Mouse (Mus musculus) midbrain, embryonic 10.5 days (tissue): ENCODE measurements at regions not wholly inside any gene's neighbourhood (a gene's known extent, or its start where the extent isn't known, plus 50 kb on each side); places are given as distances from the start of the nearest gene placed in this dataset.
"Not testable (repeated sequence)": the region's sequence is repeated elsewhere in the genome, so short reads cannot be mapped to it uniquely, and the experiment has no call there.

Source experiments
- DNase-seq: peaks from one replicate; pipeline ENCODE4 v3.0.0-alpha.2; 2017; ENCODE audit warnings: low spot score
- H3K27ac ChIP-seq: fragments of 300-500 bp; sonication (generic); replicated peaks from 2 replicates; pipeline ENCODE4 v1.5.1; 2016; ENCODE audit warnings: mild to moderate bottlenecking
- H3K27me3 ChIP-seq: fragments of 300-500 bp; sonication (generic); 2 replicates; pipeline ENCODE4 v1.6.1; 2016; ENCODE audit warnings: low read depth, mild to moderate bottlenecking; ENCODE audit not compliant: poor library complexity, severe bottlenecking
- H3K36me3 ChIP-seq: fragments of 300-500 bp; sonication (generic); 2 replicates; pipeline ENCODE4 v1.6.1; 2016; ENCODE audit warnings: mild to moderate bottlenecking, moderate library complexity
- H3K4me1 ChIP-seq: fragments of 300-500 bp; sonication (generic); 2 replicates; pipeline ENCODE4 v1.6.1; 2016
- H3K4me3 ChIP-seq: fragments of 300-500 bp; sonication (generic); 2 replicates; pipeline ENCODE4 v1.5.1; 2016; ENCODE audit warnings: mild to moderate bottlenecking, moderate library complexity
- H3K9me3 ChIP-seq: fragments of 300-500 bp; sonication (generic); replicated peaks from 2 replicates; pipeline ENCODE4 v1.6.1; 2016; ENCODE audit warnings: mild to moderate bottlenecking
- WGBS: fragments of 180-500 bp; shearing (Covaris S2); methylation state at CpG from one replicate; pipeline ENCODE4 v1.1.7; 2016; 5-methylcytosine and 5-hydroxymethylcytosine counted together

GRCm38 (mm10) chr2:100918122-100918521, 706.4 kb upstream of the Rag2 start:
- H3K27me3 ChIP-seq = no peaks in the 10 kb centered on the region
- H3K27ac ChIP-seq = no peak overlapping the region
- H3K4me3 ChIP-seq = no peak overlapping the region
- no peaks in the 10 kb centered on the region for H3K9me3 ChIP-seq
- WGBS = 91% methylated on average over 3 of the region's 3 CpGs
- no peaks in the 10 kb centered on the region for H3K36me3 ChIP-seq
- H3K4me1 ChIP-seq = no peaks in the 10 kb centered on the region
- DNase-seq = no peak

GRCm38 (mm10) chr2:100919537-100920212, 704.8 kb upstream of the Rag2 start:
- no peaks in the 10 kb centered on the region for H3K9me3 ChIP-seq
- WGBS = 72% methylated on average over 1 of the region's 1 CpGs
- no peak for DNase-seq
- no peak overlapping the region for H3K4me3 ChIP-seq
- no peaks in the 10 kb centered on the region for H3K36me3 ChIP-seq
- H3K27ac ChIP-seq = no peak overlapping the region
- H3K27me3 ChIP-seq = no peaks in the 10 kb centered on the region
- no peaks in the 10 kb centered on the region for H3K4me1 ChIP-seq

GRCm38 (mm10) chr2:100948632-100949031, 675.9 kb upstream of the Rag2 start:
- H3K4me3 ChIP-seq, H3K27me3 ChIP-seq, H3K27ac ChIP-seq, H3K9me3 ChIP-seq, H3K36me3 ChIP-seq, H3K4me1 ChIP-seq: not testable (repeated sequence)
- peak; percentile 12 for DNase-seq
- 51% methylated on average over 3 of the region's 3 CpGs for WGBS

GRCm38 (mm10) chr2:100959412-100959811, 665.1 kb upstream of the Rag2 start:
- 95% methylated on average over 1 of the region's 1 CpGs for WGBS
- Histone ChIP-seq H3K36me3 (no peaks in the 10 kb centered on the region), H3K4me3 (no peak overlapping the region), H3K27me3 (no peaks in the 10 kb centered on the region), H3K9me3 (no peaks in the 10 kb centered on the region), H3K27ac (no peak overlapping the region), H3K4me1 (no peaks in the 10 kb centered on the region)
- no peak for DNase-seq

- no peak overlapping the region for H3K27ac ChIP-seq
- WGBS = 90% methylated on average over 2 of the region's 2 CpGs
- no peak for DNase-seq
Measured at GRCm38 (mm10) chr2:100964584-100964983, 659.9 kb upstream of the Rag2 start.

GRCm38 (mm10) chr2:100977202-100977601, 647.3 kb upstream of the Rag2 start:
- no peaks in the 10 kb centered on the region for H3K27me3 ChIP-seq

More at GRCm38 (mm10) chr2:100964584-100964983, 659.9 kb upstream of the Rag2 start:
- Histone ChIP-seq H3K36me3 (no peaks in the 10 kb centered on the region), H3K4me3 (no peak overlapping the region), H3K27me3 (no peaks in the 10 kb centered on the region), H3K4me1 (no peaks in the 10 kb centered on the region), H3K9me3 (no peaks in the 10 kb centered on the region)

GRCm38 (mm10) chr2:100982362-100982761, 642.2 kb upstream of the Rag2 start:
- Histone ChIP-seq H3K27me3 (no peaks in the 10 kb centered on the region), H3K27ac (no peak overlapping the region), H3K36me3 (no peaks in the 10 kb centered on the region), H3K4me3 (no peak overlapping the region), H3K9me3 (no peaks in the 10 kb centered on the region), H3K4me1 (no peaks in the 10 kb centered on the region)
- no peak for DNase-seq
- WGBS = 74% methylated on average over 1 of the region's 1 CpGs

More at GRCm38 (mm10) chr2:100977202-100977601, 647.3 kb upstream of the Rag2 start:
- no peak for DNase-seq
- H3K27ac ChIP-seq = no peak overlapping the region
- no peaks in the 10 kb centered on the region for H3K4me1 ChIP-seq
- no peaks in the 10 kb centered on the region for H3K36me3 ChIP-seq
- H3K4me3 ChIP-seq = no peak overlapping the region
- no peaks in the 10 kb centered on the region for H3K9me3 ChIP-seq

- Histone ChIP-seq H3K4me1 (no peaks in the 10 kb centered on the region), H3K9me3 (no peaks in the 10 kb centered on the region), H3K27me3 (no peaks in the 10 kb centered on the region), H3K27ac (no peak overlapping the region), H3K36me3 (no peaks in the 10 kb centered on the region), H3K4me3 (no peak overlapping the region)
- 91% methylated on average over 3 of the region's 3 CpGs for WGBS
- no peak for DNase-seq
Measured at GRCm38 (mm10) chr2:101015353-101015752, 609.2 kb upstream of the Rag2 start.

GRCm38 (mm10) chr2:101019384-101019783, 605.1 kb upstream of the Rag2 start:
- 94% methylated on average over 2 of the region's 2 CpGs for WGBS
- H3K4me3 ChIP-seq = no peak overlapping the region
- H3K4me1 ChIP-seq = no peaks in the 10 kb centered on the region
- no peak for DNase-seq
- no peak overlapping the region for H3K27ac ChIP-seq
- H3K27me3 ChIP-seq = no peaks in the 10 kb centered on the region
- H3K9me3 ChIP-seq = no peaks in the 10 kb centered on the region
- no peaks in the 10 kb centered on the region for H3K36me3 ChIP-seq

- Histone ChIP-seq H3K27ac (no peak overlapping the region), H3K4me3 (no peak overlapping the region), H3K27me3 (no peaks in the 10 kb centered on the region), H3K4me1 (no peaks in the 10 kb centered on the region), H3K36me3 (no peaks in the 10 kb centered on the region), H3K9me3 (no peaks in the 10 kb centered on the region)
- no peak for DNase-seq
- 88% methylated on average over 2 of the region's 2 CpGs for WGBS
Measured at GRCm38 (mm10) chr2:101021515-101021914, 603.0 kb upstream of the Rag2 start.

- Histone ChIP-seq H3K9me3 (no peaks in the 10 kb centered on the region), H3K27ac (no peak overlapping the region), H3K4me3 (no peak overlapping the region), H3K36me3 (no peaks in the 10 kb centered on the region), H3K27me3 (no peaks in the 10 kb centered on the region), H3K4me1 (no peaks in the 10 kb centered on the region)
- 92% methylated on average over 3 of the region's 3 CpGs for WGBS
- no peak for DNase-seq
Measured at GRCm38 (mm10) chr2:101043050-101043449, 581.5 kb upstream of the Rag2 start.

- H3K36me3 ChIP-seq = no peaks in the 10 kb centered on the region
- DNase-seq = no peak
- H3K9me3 ChIP-seq = no peaks in the 10 kb centered on the region
- no peak overlapping the region for H3K4me3 ChIP-seq
- H3K27ac ChIP-seq = no peak overlapping the region
- H3K27me3 ChIP-seq = no peaks in the 10 kb centered on the region
- 82% methylated on average over 4 of the region's 4 CpGs for WGBS
- H3K4me1 ChIP-seq = no peaks in the 10 kb centered on the region
Measured at GRCm38 (mm10) chr2:101062939-101063338, 561.6 kb upstream of the Rag2 start.

GRCm38 (mm10) chr2:101074990-101075389, 549.5 kb upstream of the Rag2 start:
- H3K4me3 ChIP-seq = no peak overlapping the region
- no peak for DNase-seq

GRCm38 (mm10) chr2:101080231-101080630, 544.3 kb upstream of the Rag2 start:
- Histone ChIP-seq H3K36me3 (no peaks in the 10 kb centered on the region), H3K27ac (no peak overlapping the region), H3K27me3 (no peaks in the 10 kb centered on the region), H3K4me1 (no peaks in the 10 kb centered on the region), H3K4me3 (no peak overlapping the region), H3K9me3 (no peaks in the 10 kb centered on the region)
- WGBS = 85% methylated on average over 1 of the region's 1 CpGs
- no peak for DNase-seq

More at GRCm38 (mm10) chr2:101074990-101075389, 549.5 kb upstream of the Rag2 start:
- no peak overlapping the region for H3K27ac ChIP-seq
- H3K9me3 ChIP-seq = no peaks in the 10 kb centered on the region
- H3K4me1 ChIP-seq = no peaks in the 10 kb centered on the region
- H3K36me3 ChIP-seq = no peaks in the 10 kb centered on the region
- no peaks in the 10 kb centered on the region for H3K27me3 ChIP-seq
